Comparison of ENCODE assay signal across 11 mouse cellular contexts in the genomic region with DNA sequence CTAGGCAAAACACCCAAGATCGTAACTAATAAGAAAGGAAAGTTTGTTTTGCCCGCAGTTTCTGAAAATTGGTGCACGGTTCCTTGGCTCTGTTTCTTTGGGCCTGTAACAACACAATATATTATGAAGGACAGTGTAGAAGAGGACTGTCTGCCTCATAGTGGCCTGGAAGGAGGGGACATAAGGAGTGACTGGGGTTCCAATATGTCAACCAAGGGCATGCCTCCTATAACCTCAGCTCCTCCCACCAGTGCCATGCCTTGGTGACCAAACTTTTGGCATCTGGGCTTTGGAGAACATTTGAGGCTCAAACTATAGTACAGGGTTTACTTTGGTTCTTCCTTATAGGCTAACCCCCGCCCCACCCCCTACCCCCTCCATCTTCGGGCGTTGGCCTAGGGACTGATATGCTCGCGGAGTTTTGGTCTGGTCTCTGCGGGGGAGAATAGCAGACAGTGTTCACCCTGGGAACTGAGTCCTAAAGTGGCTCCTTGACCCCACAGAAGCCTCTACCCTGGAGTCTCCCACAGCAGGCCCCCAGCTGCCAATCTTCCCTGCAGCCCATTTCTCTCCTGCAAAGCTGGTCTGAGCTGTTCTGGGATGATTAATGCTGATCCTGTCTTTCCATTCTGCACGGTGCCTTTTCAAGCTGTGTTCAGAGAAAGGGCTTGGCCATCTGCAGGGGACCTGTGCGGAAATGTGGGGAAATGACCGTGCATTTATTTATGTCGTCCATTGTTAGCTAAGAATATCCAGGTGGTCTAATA. TPM values are rescaled to one million over a fixed set of nuclear protein-coding genes. Genes with fewer than 3 reads are reported as not detected.
A peak's percentile ranks its signal among the peaks of the same experiment; 100 is the strongest.
DNase-seq lines count a peak whose midpoint lies in the region; ATAC-seq lines count a peak whose summit lies in the region.
"Had no signal": no experiment of that assay in that cellular context is flagged by ENCODE, and none has a peak within 500 bp of the region (broad histone marks: within the 10 kb centered on the region; RNA-seq: fewer than 3 reads in every experiment).

No protein-coding gene starts in this region.

- no peaks in the 10 kb centered on the region for H3K27me3 ChIP-seq in lung, embryonic 15.5 days
- H3K27me3 ChIP-seq in stomach, embryonic 16.5 days (ENCODE audit: control insufficient read depth, insufficient read depth, low read length): no peaks in the 10 kb centered on the region

- no peaks in the 10 kb centered on the region for H3K9me3 ChIP-seq in lung, embryonic 15.5 days
- H3K9me3 ChIP-seq in stomach, embryonic 16.5 days (replicated peaks; ENCODE audit: control insufficient read depth, low read length): no peaks in the 10 kb centered on the region

- H3K4me1 ChIP-seq in lung, embryonic 15.5 days: no peaks in the 10 kb centered on the region
- peaks cover 6% of the 10 kb centered on the region; the same call in 1 of the 2 replicates for H3K4me1 ChIP-seq in stomach, embryonic 16.5 days (ENCODE audit: control insufficient read depth, insufficient read depth, low read length)

- H3K9ac ChIP-seq in lung, embryonic 15.5 days: no peak overlapping the region
- H3K9ac ChIP-seq in stomach, embryonic 16.5 days (ENCODE audit: low read length): no peak overlapping the region
- H3K9ac ChIP-seq: liver, embryonic 14.5 days had no signal

- DNase-seq in lung, postnatal 10 days: no peak
- peak; percentile 23 for DNase-seq in embryo, embryonic 9.5 days (ENCODE audit: extremely low spot score)
- DNase-seq in mesoderm, embryonic 11.5 days (ENCODE audit: low read depth, low spot score): peak; percentile 63
- DNase-seq in adipocyte (ENCODE audit: low spot score): no peak
- DNase-seq: heart, adult 2 months; thymus, postnatal 4 days had no signal

- H3K36me3 ChIP-seq in lung, embryonic 15.5 days: no peaks in the 10 kb centered on the region
- H3K36me3 ChIP-seq in stomach, embryonic 16.5 days (ENCODE audit: control insufficient read depth, insufficient read depth, low read length): no peaks in the 10 kb centered on the region

- WGBS in lung, embryonic 15.5 days: 70% methylated on average over 13 of the region's 13 CpGs
- 51% methylated on average over 13 of the region's 13 CpGs for WGBS in stomach, embryonic 16.5 days

- H3K4me2 ChIP-seq in lung, embryonic 15.5 days: no peak overlapping the region
- peak overlapping the region; percentile 9; the same call in 1 of the 2 replicates for H3K4me2 ChIP-seq in stomach, embryonic 16.5 days (ENCODE audit: low read depth, low read length)

- H3K27ac ChIP-seq in lung, embryonic 15.5 days: peak overlapping the region; percentile 29
- 0 out of 2 replicates have a peak overlapping the region, but pooled peaks have one; percentile 55 for H3K27ac ChIP-seq in stomach, embryonic 16.5 days (ENCODE audit: low read length)
- H3K27ac ChIP-seq: heart, adult 2 months; liver, embryonic 14.5 days had no signal

- peak; percentile 55; the same call in 1 of the 2 replicates for ATAC-seq in lung, embryonic 15.5 days (ENCODE audit: borderline replicate concordance, extremely low read depth, low FRiP score, low TSS enrichment)
- ATAC-seq in stomach, embryonic 16.5 days (ENCODE audit: insufficient read depth, low FRiP score): peak; percentile 40; the same call in 1 of the 2 replicates
- ATAC-seq in megakaryocyte-erythroid progenitor cell, adult 5-6 weeks (replicated peaks; ENCODE audit: low FRiP score, low TSS enrichment, poor library complexity, severe bottlenecking): no peak
- ATAC-seq: inflammation-experienced regulatory T-cells, adult 6 months had no signal

- no peak overlapping the region for H3K4me3 ChIP-seq in lung, embryonic 15.5 days
- no peak overlapping the region for H3K4me3 ChIP-seq in stomach, embryonic 16.5 days (replicated peaks; ENCODE audit: low read length)
- H3K4me3 ChIP-seq: heart, adult 2 months had no signal

RNA-seq across cellular contexts. Expression of gene Ptpn4, which starts 31.2 kb away (rescaled TPM):
- polyA plus RNA-seq in lung, embryonic 15.5 days (2015; fragmentation: Nextera tagmentation; extraction: Ambion mirVana): 6.1 and 7.2 TPM in 2 replicates
- 2.7 and 3.8 TPM in 2 replicates for polyA plus RNA-seq in stomach, embryonic 16.5 days (2015; fragmentation: Nextera tagmentation; extraction: Ambion mirVana)
- total RNA-seq in megakaryocyte-erythroid progenitor cell, adult 5-6 weeks (2014; fragmentation: Nextera tagmentation): 21.0 and 26.4 TPM in 2 replicates
- total RNA-seq in megakaryocyte-erythroid progenitor cell, adult 5-6 weeks (2017): 10.1 and 13.9 TPM in 2 replicates

RNA-seq across cellular contexts. Expression of gene Tmem177, which starts 44.4 kb away (rescaled TPM):
- polyA plus RNA-seq in lung, embryonic 15.5 days (2015; fragmentation: Nextera tagmentation; extraction: Ambion mirVana): 6.7 and 7.7 TPM in 2 replicates
- 5.6 and 5.8 TPM in 2 replicates for polyA plus RNA-seq in stomach, embryonic 16.5 days (2015; fragmentation: Nextera tagmentation; extraction: Ambion mirVana)
- total RNA-seq in megakaryocyte-erythroid progenitor cell, adult 5-6 weeks (2014; fragmentation: Nextera tagmentation): 5.4 and 7.3 TPM in 2 replicates
- total RNA-seq in megakaryocyte-erythroid progenitor cell, adult 5-6 weeks (2017): 4.9 and 5.2 TPM in 2 replicates

Comparison
In these comparisons a context has a peak if more than half of its experiments do, and no peak if none do; other contexts are left out.
1. DNase-seq: peak in embryo, embryonic 9.5 days (single experiment) and mesoderm, embryonic 11.5 days (single experiment); none in lung, postnatal 10 days (single experiment) and adipocyte (single experiment).